Mouse (Mus musculus) limb, embryonic 10.5 days (tissue): ENCODE data around the gene Micall1. TPM values are rescaled to one million over a fixed set of nuclear protein-coding genes. Genes with fewer than 3 reads are reported as not detected.

Source experiments
- DNase-seq: peaks from one replicate; pipeline ENCODE4 v3.0.0-alpha.2; 2017; ENCODE audit warnings: low spot score
- H3K27ac ChIP-seq: fragments of 300-500 bp; sonication (generic); 2 replicates; pipeline ENCODE4 v1.5.1; 2016; ENCODE audit warnings: mild to moderate bottlenecking
- H3K27me3 ChIP-seq: fragments of 300-500 bp; sonication (generic); 2 replicates; pipeline ENCODE4 v1.6.1; 2016; ENCODE audit warnings: low read depth, mild to moderate bottlenecking; ENCODE audit not compliant: poor library complexity, severe bottlenecking
- H3K36me3 ChIP-seq: fragments of 300-500 bp; sonication (generic); 2 replicates; pipeline ENCODE4 v1.6.1; 2016; ENCODE audit warnings: mild to moderate bottlenecking, moderate library complexity
- H3K4me1 ChIP-seq: fragments of 300-500 bp; sonication (generic); 2 replicates; pipeline ENCODE4 v1.6.1; 2016
- H3K4me3 ChIP-seq: fragments of 300-500 bp; sonication (generic); 2 replicates; pipeline ENCODE4 v1.5.1; 2016; ENCODE audit warnings: mild to moderate bottlenecking, moderate library complexity
- H3K9me3 ChIP-seq: fragments of 300-500 bp; sonication (generic); replicated peaks from 2 replicates; pipeline ENCODE4 v1.6.1; 2016; ENCODE audit warnings: mild to moderate bottlenecking
- WGBS: fragments of 180-500 bp; shearing (Covaris S2); methylation state at CpG from one replicate; pipeline ENCODE4 v1.1.7; 2016; 5-methylcytosine and 5-hydroxymethylcytosine counted together
- polyA plus RNA-seq: library from polyadenylated mRNA; unstranded; fragments of >200 nt; fragmentation: Nextera tagmentation; extraction: Ambion mirVana; gene quantifications from 2 replicates; pipeline ENCODE4 v1.2.1, GENCODE M21; 2016

The Micall1 gene
- polyA plus RNA-seq, 1 experiment from 2014 or later = 9.7 TPM

- Histone ChIP-seq H3K27ac (no peak overlapping the region), H3K36me3 (peaks cover 95% of the 10 kb centered on the region), H3K4me1 (no peaks in the 10 kb centered on the region), H3K9me3 (no peaks in the 10 kb centered on the region), H3K27me3 (no peaks in the 10 kb centered on the region), H3K4me3 (no peak overlapping the region)
- no peak for DNase-seq
- 88% methylated on average over 10 of the region's 10 CpGs for WGBS
Measured at GRCm38 (mm10) chr15:79124331-79124875, 15.7 kb downstream of the Micall1 start.

GRCm38 (mm10) chr15:79126217-79126932, 17.7 kb downstream of the Micall1 start:
- H3K4me1 ChIP-seq = no peaks in the 10 kb centered on the region
- H3K9me3 ChIP-seq = no peaks in the 10 kb centered on the region
- peaks cover 95% of the 10 kb centered on the region for H3K36me3 ChIP-seq
- peak; percentile 50 for DNase-seq
- no peaks in the 10 kb centered on the region for H3K27me3 ChIP-seq
- no peak overlapping the region for H3K27ac ChIP-seq
- WGBS = 84% methylated on average over 13 of the region's 13 CpGs
- H3K4me3 ChIP-seq = no peak overlapping the region

GRCm38 (mm10) chr15:79127101-79127500, 18.4 kb downstream of the Micall1 start:
- H3K9me3 ChIP-seq = no peaks in the 10 kb centered on the region
- H3K4me3 ChIP-seq = no peak overlapping the region
- H3K27me3 ChIP-seq = no peaks in the 10 kb centered on the region
- 91% methylated on average over 12 of the region's 12 CpGs for WGBS
- no peak for DNase-seq
- H3K27ac ChIP-seq = no peak overlapping the region
- H3K4me1 ChIP-seq = no peaks in the 10 kb centered on the region
- peaks cover 97% of the 10 kb centered on the region for H3K36me3 ChIP-seq

GRCm38 (mm10) chr15:79128208-79128607, 19.5 kb downstream of the Micall1 start:
- DNase-seq = no peak
- Histone ChIP-seq H3K9me3 (no peaks in the 10 kb centered on the region), H3K27me3 (no peaks in the 10 kb centered on the region), H3K4me1 (no peaks in the 10 kb centered on the region), H3K36me3 (peaks cover 97% of the 10 kb centered on the region), H3K4me3 (no peak overlapping the region), H3K27ac (no peak overlapping the region)
- WGBS = 93% methylated on average over 5 of the region's 5 CpGs

GRCm38 (mm10) chr15:79129311-79129710, 20.6 kb downstream of the Micall1 start:
- no peak for DNase-seq
- no peak overlapping the region for H3K27ac ChIP-seq
- H3K4me3 ChIP-seq = no peak overlapping the region
- no peaks in the 10 kb centered on the region for H3K27me3 ChIP-seq
- H3K9me3 ChIP-seq = no peaks in the 10 kb centered on the region
- H3K4me1 ChIP-seq = no peaks in the 10 kb centered on the region
- WGBS = 82% methylated on average over 7 of the region's 7 CpGs
- H3K36me3 ChIP-seq = peaks cover 96% of the 10 kb centered on the region

GRCm38 (mm10) chr15:79130782-79131181, 22.1 kb downstream of the Micall1 start:
- DNase-seq = no peak
- H3K27ac ChIP-seq = no peak overlapping the region
- H3K4me3 ChIP-seq = no peak overlapping the region
- no peaks in the 10 kb centered on the region for H3K9me3 ChIP-seq
- WGBS = 83% methylated on average over 10 of the region's 10 CpGs
- H3K36me3 ChIP-seq = peaks cover 81% of the 10 kb centered on the region
- H3K27me3 ChIP-seq = no peaks in the 10 kb centered on the region
- peaks cover 8% of the 10 kb centered on the region for H3K4me1 ChIP-seq

GRCm38 (mm10) chr15:79131442-79131841, 22.7 kb downstream of the Micall1 start:
- H3K4me3 ChIP-seq = no peak overlapping the region
- 69% methylated on average over 7 of the region's 7 CpGs for WGBS
- no peak overlapping the region for H3K27ac ChIP-seq
- no peak for DNase-seq
- H3K9me3 ChIP-seq = no peaks in the 10 kb centered on the region
- H3K36me3 ChIP-seq = peaks cover 75% of the 10 kb centered on the region
- H3K27me3 ChIP-seq = no peaks in the 10 kb centered on the region
- H3K4me1 ChIP-seq = peaks cover 14% of the 10 kb centered on the region

- DNase-seq = no peak
- H3K4me3 ChIP-seq = no peak overlapping the region
- WGBS = 79% methylated on average over 6 of the region's 6 CpGs
- H3K9me3 ChIP-seq = no peaks in the 10 kb centered on the region
- no peaks in the 10 kb centered on the region for H3K27me3 ChIP-seq
- H3K4me1 ChIP-seq = peaks cover 14% of the 10 kb centered on the region
- peaks cover 57% of the 10 kb centered on the region for H3K36me3 ChIP-seq
- H3K27ac ChIP-seq = no peak overlapping the region
Measured at GRCm38 (mm10) chr15:79133191-79133661, 24.5 kb downstream of the Micall1 start.

- WGBS = 85% methylated on average over 9 of the region's 9 CpGs
- DNase-seq = no peak
- 0 out of 2 replicates have a peak overlapping the region, but pooled peaks have one; percentile 25 for H3K27ac ChIP-seq
- H3K9me3 ChIP-seq = no peaks in the 10 kb centered on the region
- H3K4me1 ChIP-seq = peaks cover 14% of the 10 kb centered on the region
- no peaks in the 10 kb centered on the region for H3K27me3 ChIP-seq
- H3K4me3 ChIP-seq = no peak overlapping the region
- peaks cover 45% of the 10 kb centered on the region for H3K36me3 ChIP-seq
Measured at GRCm38 (mm10) chr15:79134496-79135270, 26.0 kb downstream of the Micall1 start.

GRCm38 (mm10) chr15:79135332-79135731, 26.6 kb downstream of the Micall1 start:
- Histone ChIP-seq H3K36me3 (peaks cover 38% of the 10 kb centered on the region), H3K27ac (peak overlapping the region; percentile 58), H3K4me1 (peaks cover 14% of the 10 kb centered on the region), H3K9me3 (no peaks in the 10 kb centered on the region), H3K4me3 (no peak overlapping the region), H3K27me3 (no peaks in the 10 kb centered on the region)
- no peak for DNase-seq
- WGBS = 82% methylated on average over 9 of the region's 9 CpGs

GRCm38 (mm10) chr15:79135783-79136575, 27.3 kb downstream of the Micall1 start:
- 79% methylated on average over 11 of the region's 11 CpGs for WGBS
- DNase-seq = no peak
- no peaks in the 10 kb centered on the region for H3K27me3 ChIP-seq
- H3K36me3 ChIP-seq = peaks cover 32% of the 10 kb centered on the region
- peak overlapping the region; percentile 58 for H3K27ac ChIP-seq
- H3K4me1 ChIP-seq = peaks cover 20% of the 10 kb centered on the region
- no peaks in the 10 kb centered on the region for H3K9me3 ChIP-seq
- no peak overlapping the region for H3K4me3 ChIP-seq

- no peak overlapping the region for H3K4me3 ChIP-seq
- no peak for DNase-seq
- no peak overlapping the region for H3K27ac ChIP-seq
- no peaks in the 10 kb centered on the region for H3K27me3 ChIP-seq
- no peaks in the 10 kb centered on the region for H3K9me3 ChIP-seq
- H3K4me1 ChIP-seq = peaks cover 32% of the 10 kb centered on the region
- WGBS = 62% methylated on average over 10 of the region's 10 CpGs
- peaks cover 15% of the 10 kb centered on the region for H3K36me3 ChIP-seq
Measured at GRCm38 (mm10) chr15:79139640-79140039, 30.9 kb downstream of the Micall1 start.
